Mouse (Mus musculus): ENCODE data around the gene Nr1i3.

DNA sequence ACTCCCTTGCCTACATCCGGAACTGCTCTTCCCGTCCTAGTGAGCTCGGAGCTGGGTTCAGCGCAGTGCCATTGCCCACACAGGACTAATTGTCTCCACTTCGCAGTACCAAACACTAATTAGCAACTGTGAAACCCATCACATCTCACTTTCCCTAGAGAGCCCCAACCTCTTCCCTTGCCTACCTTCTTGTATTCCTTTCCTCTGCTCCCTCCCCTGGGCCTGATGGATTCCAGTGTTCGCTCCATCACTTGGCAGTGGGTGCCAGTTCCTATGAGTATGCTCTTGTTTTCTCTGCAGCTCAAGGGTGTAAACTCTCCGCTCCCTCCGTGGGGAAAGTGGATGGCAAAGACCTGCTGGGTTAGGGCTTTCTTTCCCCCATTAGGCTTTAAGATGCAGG lies 28.1 kb upstream of the Nr1i3 start:
- TF ChIP-seq CTCF (IDR thresholded peaks at IDR 0.05; ENCODE audit: borderline replicate concordance, insufficient read depth, low read depth, low read length) (no peak), POLR2A (IDR thresholded peaks at IDR 0.05; ENCODE audit: borderline replicate concordance, insufficient read depth, low read length) (no peak)

All from cerebellum, adult 2 months (tissue).